Mouse (Mus musculus): Measurements from ENCODE around the gene Pde2a.

- TF ChIP-seq CTCF (IDR thresholded peaks at IDR 0.05; ENCODE audit: extremely low read depth, insufficient read length, insufficient replicate concordance, low read depth, low read length): no peak
- TF ChIP-seq POLR2A (IDR thresholded peaks at IDR 0.05; ENCODE audit: low read depth, low read length): no peak
Measured at GRCm38 (mm10) chr7:101463665-101464271, 42.3 kb downstream of the Pde2a start.

Measured in small intestine, adult 2 months (tissue).